Mouse (Mus musculus): ENCODE results near the gene Agxt. TPM values are rescaled to one million over a fixed set of nuclear protein-coding genes. Genes with fewer than 3 reads are reported as not detected.

Gene Agxt
- polyA plus RNA-seq, 1 experiment from 2014 or later: not detected

DNA sequence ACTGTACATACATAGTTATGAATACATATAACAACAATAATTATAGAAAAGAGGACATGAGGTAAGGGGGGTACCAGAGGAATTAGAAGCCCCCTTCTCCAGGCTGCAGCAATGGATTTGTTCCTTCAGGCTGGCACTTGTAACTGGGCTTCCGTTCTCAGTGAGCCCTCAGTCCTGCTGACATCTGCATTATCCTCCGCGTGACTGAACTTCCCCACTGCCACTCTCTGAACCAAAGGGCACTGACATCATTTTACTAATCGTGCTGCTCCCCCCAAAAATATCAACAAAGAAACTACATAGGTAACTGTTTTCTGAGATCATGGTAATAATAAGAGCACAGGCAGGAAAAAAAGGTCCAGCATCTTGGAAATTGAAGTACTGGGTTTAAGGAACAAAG, 16.2 kb upstream of the Agxt start:
- H3K4me2 ChIP-seq (replicated peaks; ENCODE audit: low read depth, low read length): no peak overlapping the region
- WGBS: 48% methylated on average over 4 of the region's 4 CpGs

DNA sequence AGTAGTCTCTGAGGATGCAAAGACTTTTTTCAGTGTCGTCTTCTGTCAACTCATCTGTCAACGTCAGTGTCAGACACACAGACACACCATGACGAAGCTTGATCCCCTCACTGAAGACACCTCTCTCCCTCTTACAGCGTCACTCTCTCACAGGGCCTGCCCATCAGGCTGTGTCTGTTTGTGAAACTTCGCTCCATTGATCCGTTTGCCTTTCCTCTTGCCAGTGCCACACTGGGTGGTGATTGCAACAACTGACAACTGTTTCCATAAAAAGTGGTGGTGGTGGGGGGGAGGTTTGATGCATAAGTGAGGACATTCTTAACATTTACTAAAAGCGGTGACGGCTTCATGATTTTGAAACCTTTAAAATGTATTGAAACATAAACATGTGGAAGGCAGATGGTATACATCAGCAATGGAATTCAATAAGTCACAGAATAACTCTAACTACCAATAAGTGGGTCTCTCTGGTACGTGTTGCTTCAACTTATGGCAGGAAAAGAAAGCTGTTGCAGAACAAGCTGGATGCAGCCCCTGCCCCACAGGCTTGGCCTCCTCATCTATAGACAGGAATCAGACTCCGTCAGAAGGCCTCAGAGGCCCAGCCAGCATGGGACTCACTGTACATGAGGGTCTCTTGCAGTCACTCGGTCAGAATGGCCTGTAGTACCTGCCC, 11.7 kb upstream of the Agxt start:
- WGBS: 75% methylated on average over 11 of the region's 11 CpGs

More for the DNA sequence above, 16.2 kb upstream of the Agxt start:
- no peaks in the 10 kb centered on the region for H3K27me3 ChIP-seq (ENCODE audit: insufficient read depth, low read length)
- H3K9ac ChIP-seq (replicated peaks; ENCODE audit: low read length): no peak overlapping the region
- H3K27ac ChIP-seq (ENCODE audit: low read length): no peak overlapping the region
- ATAC-seq (ENCODE audit: low FRiP score, low TSS enrichment): no peak
- H3K4me1 ChIP-seq (ENCODE audit: insufficient read depth, low read length): no peaks in the 10 kb centered on the region
- H3K4me3 ChIP-seq (ENCODE audit: low read length): no peak overlapping the region
- no peaks in the 10 kb centered on the region for H3K9me3 ChIP-seq (ENCODE audit: low read length)
- no peaks in the 10 kb centered on the region for H3K36me3 ChIP-seq (ENCODE audit: insufficient read depth, low read length)

DNA sequence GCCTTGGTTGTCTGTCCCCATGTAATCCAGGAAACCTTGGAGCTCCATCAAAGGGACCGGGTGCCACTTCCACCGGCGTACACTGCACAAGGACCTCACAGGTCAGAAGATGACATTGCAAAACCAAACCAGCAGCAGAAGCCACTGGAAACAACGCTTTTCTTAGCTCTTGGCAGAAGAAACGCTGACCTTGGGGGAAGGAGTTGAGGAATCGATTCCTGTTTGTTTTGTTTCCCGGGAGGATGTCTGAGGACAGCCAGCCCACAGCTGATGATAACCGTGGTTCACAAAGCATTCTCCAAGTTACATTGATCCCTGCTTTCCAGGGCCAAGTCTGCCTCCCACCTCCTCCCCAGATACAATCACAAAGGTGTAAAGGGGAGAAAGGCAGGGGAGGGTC, 11.0 kb upstream of the Agxt start:
- no peaks in the 10 kb centered on the region for H3K9me3 ChIP-seq (ENCODE audit: low read length)

More for the DNA sequence above, 11.7 kb upstream of the Agxt start:
- no peak overlapping the region for H3K27ac ChIP-seq (ENCODE audit: low read length)
- no peaks in the 10 kb centered on the region for H3K27me3 ChIP-seq (ENCODE audit: insufficient read depth, low read length)
- no peak overlapping the region for H3K9ac ChIP-seq (replicated peaks; ENCODE audit: low read length)
- no peak overlapping the region for H3K4me3 ChIP-seq (ENCODE audit: low read length)
- no peaks in the 10 kb centered on the region for H3K36me3 ChIP-seq (ENCODE audit: insufficient read depth, low read length)
- H3K4me1 ChIP-seq (ENCODE audit: insufficient read depth, low read length): no peaks in the 10 kb centered on the region
- H3K9me3 ChIP-seq (ENCODE audit: low read length): no peaks in the 10 kb centered on the region
- no peak for ATAC-seq (ENCODE audit: low FRiP score, low TSS enrichment)
- H3K4me2 ChIP-seq (replicated peaks; ENCODE audit: low read depth, low read length): no peak overlapping the region

DNA sequence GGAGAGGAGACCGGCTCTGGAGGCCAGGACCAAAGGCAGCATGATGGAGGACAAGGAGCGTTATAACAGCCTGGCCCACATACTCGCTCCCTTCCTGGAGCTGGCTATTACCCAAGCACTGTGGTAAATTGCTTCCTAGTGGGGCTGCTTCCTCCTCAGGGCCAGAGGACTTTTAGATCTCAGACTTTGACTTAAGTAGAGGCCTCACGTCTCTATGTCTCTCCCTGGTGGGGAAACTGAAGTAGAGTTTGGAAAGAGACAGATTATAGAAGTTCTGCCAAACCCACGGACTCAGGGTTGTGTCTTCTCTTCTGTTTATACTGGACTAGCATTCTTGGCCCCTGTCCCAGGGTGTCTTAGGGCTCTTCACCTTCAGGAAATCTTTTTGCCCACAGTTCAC, 9.8 kb upstream of the Agxt start:
- ATAC-seq (ENCODE audit: low FRiP score, low TSS enrichment): no peak
- H3K27ac ChIP-seq (ENCODE audit: low read length): no peak overlapping the region
- WGBS: 62% methylated on average over 5 of the region's 5 CpGs

More for the DNA sequence above, 11.0 kb upstream of the Agxt start:
- H3K4me1 ChIP-seq (ENCODE audit: insufficient read depth, low read length): no peaks in the 10 kb centered on the region
- ATAC-seq (ENCODE audit: low FRiP score, low TSS enrichment): no peak
- 58% methylated on average over 8 of the region's 8 CpGs for WGBS
- no peak overlapping the region for H3K4me3 ChIP-seq (ENCODE audit: low read length)
- H3K36me3 ChIP-seq (ENCODE audit: insufficient read depth, low read length): no peaks in the 10 kb centered on the region
- no peak overlapping the region for H3K4me2 ChIP-seq (replicated peaks; ENCODE audit: low read depth, low read length)
- no peak overlapping the region for H3K27ac ChIP-seq (ENCODE audit: low read length)
- H3K27me3 ChIP-seq (ENCODE audit: insufficient read depth, low read length): no peaks in the 10 kb centered on the region
- no peak overlapping the region for H3K9ac ChIP-seq (replicated peaks; ENCODE audit: low read length)

GRCm38 (mm10) chr1:93128209-93128608, 6.8 kb upstream of the Agxt start:
- ATAC-seq (ENCODE audit: low FRiP score, low TSS enrichment): no peak
- Histone ChIP-seq H3K9ac (replicated peaks; ENCODE audit: low read length) (no peak overlapping the region), H3K4me2 (replicated peaks; ENCODE audit: low read depth, low read length) (no peak overlapping the region), H3K4me3 (ENCODE audit: low read length) (no peak overlapping the region), H3K9me3 (ENCODE audit: low read length) (no peaks in the 10 kb centered on the region), H3K27me3 (ENCODE audit: insufficient read depth, low read length) (no peaks in the 10 kb centered on the region), H3K36me3 (ENCODE audit: insufficient read depth, low read length) (no peaks in the 10 kb centered on the region), H3K27ac (ENCODE audit: low read length) (no peak overlapping the region), H3K4me1 (ENCODE audit: insufficient read depth, low read length) (no peaks in the 10 kb centered on the region)
- 80% methylated on average over 8 of the region's 8 CpGs for WGBS

More for the DNA sequence above, 9.8 kb upstream of the Agxt start:
- H3K4me1 ChIP-seq (ENCODE audit: insufficient read depth, low read length): no peaks in the 10 kb centered on the region
- no peak overlapping the region for H3K4me3 ChIP-seq (ENCODE audit: low read length)
- H3K9ac ChIP-seq (replicated peaks; ENCODE audit: low read length): no peak overlapping the region
- no peaks in the 10 kb centered on the region for H3K9me3 ChIP-seq (ENCODE audit: low read length)
- H3K27me3 ChIP-seq (ENCODE audit: insufficient read depth, low read length): no peaks in the 10 kb centered on the region
- H3K4me2 ChIP-seq (replicated peaks; ENCODE audit: low read depth, low read length): no peak overlapping the region
- H3K36me3 ChIP-seq (ENCODE audit: insufficient read depth, low read length): no peaks in the 10 kb centered on the region

- H3K27ac ChIP-seq (ENCODE audit: low read length): no peak overlapping the region
- H3K36me3 ChIP-seq (ENCODE audit: insufficient read depth, low read length): no peaks in the 10 kb centered on the region
- WGBS: 31% methylated on average over 6 of the region's 6 CpGs
- H3K27me3 ChIP-seq (ENCODE audit: insufficient read depth, low read length): no peaks in the 10 kb centered on the region
- H3K4me3 ChIP-seq (ENCODE audit: low read length): no peak overlapping the region
- H3K4me2 ChIP-seq (replicated peaks; ENCODE audit: low read depth, low read length): no peak overlapping the region
- H3K9ac ChIP-seq (replicated peaks; ENCODE audit: low read length): no peak overlapping the region; the same call in 1 of the 2 replicates
- peak; percentile 46; the same call in 1 of the 2 replicates for ATAC-seq (ENCODE audit: low FRiP score, low TSS enrichment)
- H3K9me3 ChIP-seq (ENCODE audit: low read length): no peaks in the 10 kb centered on the region
- no peaks in the 10 kb centered on the region for H3K4me1 ChIP-seq (ENCODE audit: insufficient read depth, low read length)
These were observed 6.2 kb upstream of the Agxt start for GRCm38 (mm10) chr1:93128710-93129349.

DNA sequence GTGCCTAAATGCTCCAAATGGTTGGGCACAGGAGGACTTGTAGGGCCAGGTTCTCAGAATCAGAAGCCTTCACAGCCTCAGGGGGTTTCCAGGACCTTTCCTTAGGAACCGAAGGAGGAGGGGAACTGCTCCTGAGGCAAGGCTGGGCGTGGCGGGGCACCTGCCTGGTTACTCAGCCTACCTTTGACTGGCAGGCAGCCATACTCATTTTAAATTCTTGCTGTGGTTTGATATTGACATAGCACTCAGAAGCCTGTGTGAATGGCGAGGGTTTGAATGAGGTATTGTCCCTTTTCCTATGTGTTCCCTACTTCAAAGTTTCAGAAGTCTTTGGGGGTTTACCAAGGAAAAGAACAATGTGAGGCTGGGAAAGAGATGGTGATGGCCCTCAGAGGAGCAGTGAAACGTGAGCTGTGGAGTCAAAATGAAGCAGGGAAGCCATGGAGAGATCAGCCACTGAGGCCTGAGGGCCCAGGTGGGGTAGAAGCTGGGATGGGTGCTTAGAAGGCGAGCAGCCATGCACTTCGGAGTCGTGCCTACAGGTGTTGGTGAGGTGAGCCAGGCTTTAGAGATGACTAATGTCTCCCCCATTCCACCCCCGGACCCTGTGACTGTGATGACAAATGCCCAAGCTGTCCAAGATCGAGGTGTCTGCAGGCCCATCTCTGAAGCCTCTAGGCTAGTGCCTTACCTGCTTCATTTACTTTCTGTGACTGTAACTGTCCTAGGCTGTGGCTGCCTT, 4.6 kb upstream of the Agxt start:
- H3K9ac ChIP-seq (replicated peaks; ENCODE audit: low read length): no peak overlapping the region
- no peak; the same call in 1 of the 2 replicates for ATAC-seq (ENCODE audit: low FRiP score, low TSS enrichment)

GRCm38 (mm10) chr1:93132676-93133075, 2.4 kb upstream of the Agxt start:
- ATAC-seq (ENCODE audit: low FRiP score, low TSS enrichment): no peak
- H3K36me3 ChIP-seq (ENCODE audit: insufficient read depth, low read length): no peaks in the 10 kb centered on the region
- WGBS: 67% methylated on average over 8 of the region's 8 CpGs
- H3K9me3 ChIP-seq (ENCODE audit: low read length): no peaks in the 10 kb centered on the region
- H3K4me3 ChIP-seq (ENCODE audit: low read length): no peak overlapping the region
- no peak overlapping the region for H3K9ac ChIP-seq (replicated peaks; ENCODE audit: low read length)
- H3K27me3 ChIP-seq (ENCODE audit: insufficient read depth, low read length): no peaks in the 10 kb centered on the region
- H3K4me2 ChIP-seq (replicated peaks; ENCODE audit: low read depth, low read length): no peak overlapping the region
- no peak overlapping the region for H3K27ac ChIP-seq (ENCODE audit: low read length)
- no peaks in the 10 kb centered on the region for H3K4me1 ChIP-seq (ENCODE audit: insufficient read depth, low read length)

More for the DNA sequence above, 4.6 kb upstream of the Agxt start:
- Histone ChIP-seq H3K27ac (ENCODE audit: low read length) (no peak overlapping the region), H3K27me3 (ENCODE audit: insufficient read depth, low read length) (no peaks in the 10 kb centered on the region), H3K4me3 (ENCODE audit: low read length) (no peak overlapping the region), H3K4me2 (replicated peaks; ENCODE audit: low read depth, low read length) (no peak overlapping the region), H3K4me1 (ENCODE audit: insufficient read depth, low read length) (no peaks in the 10 kb centered on the region), H3K9me3 (ENCODE audit: low read length) (no peaks in the 10 kb centered on the region), H3K36me3 (ENCODE audit: insufficient read depth, low read length) (no peaks in the 10 kb centered on the region)
- 61% methylated on average over 10 of the region's 10 CpGs for WGBS

DNA sequence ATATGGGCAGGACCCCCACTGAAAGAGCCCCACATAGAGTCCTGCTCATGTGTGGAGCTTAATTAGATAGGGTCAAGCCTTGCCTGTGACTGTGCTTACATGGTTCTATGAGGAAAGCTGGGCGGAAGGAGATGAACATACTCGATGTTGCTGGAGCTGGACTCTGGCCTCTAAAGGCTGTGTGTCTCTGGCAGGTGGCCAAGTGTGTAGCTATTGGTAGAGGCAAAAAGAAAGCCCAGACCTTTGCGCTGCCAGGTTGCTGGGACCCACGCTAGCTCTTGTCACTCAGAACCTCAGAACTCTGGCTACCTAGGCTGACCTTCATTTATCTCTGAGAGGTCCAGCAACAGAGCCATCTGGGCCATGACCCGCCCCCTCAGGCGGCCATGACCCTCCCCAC, 3.5 kb downstream of the Agxt start:
- H3K9me3 ChIP-seq (ENCODE audit: low read length): no peaks in the 10 kb centered on the region
- WGBS: 73% methylated on average over 6 of the region's 6 CpGs
- H3K27me3 ChIP-seq (ENCODE audit: insufficient read depth, low read length): no peaks in the 10 kb centered on the region
- H3K36me3 ChIP-seq (ENCODE audit: insufficient read depth, low read length): no peaks in the 10 kb centered on the region
- H3K4me3 ChIP-seq (ENCODE audit: low read length): no peak overlapping the region
- peak; percentile 58; the same call in 1 of the 2 replicates for ATAC-seq (ENCODE audit: low FRiP score, low TSS enrichment)
- H3K4me2 ChIP-seq (replicated peaks; ENCODE audit: low read depth, low read length): no peak overlapping the region
- no peaks in the 10 kb centered on the region for H3K4me1 ChIP-seq (ENCODE audit: insufficient read depth, low read length)
- H3K9ac ChIP-seq (replicated peaks; ENCODE audit: low read length): no peak overlapping the region
- no peak overlapping the region for H3K27ac ChIP-seq (ENCODE audit: low read length)

All from kidney, embryonic 16.5 days (tissue).